Mouse (Mus musculus) intestine, embryonic 14.5 days (tissue): ENCODE results near the gene Ccdc163. TPM values are rescaled to one million over a fixed set of nuclear protein-coding genes. Genes with fewer than 3 reads are reported as not detected.
A peak's percentile ranks its signal among the peaks of the same experiment; 100 is the strongest.

Experiments used
- ATAC-seq: fragments of 200-750 bp; cut with Nextera tagmentation; replicated peaks from 2 replicates; pipeline ENCODE4 v1.8.0; 2017; ENCODE audit warnings: low read depth, moderate number of reproducible peaks, moderate TSS enrichment, moderate library complexity; ENCODE audit not compliant: low FRiP score, low TSS enrichment
- DNase-seq: peaks from one replicate; pipeline ENCODE4 v3.0.0-alpha.2; 2018; ENCODE audit warnings: low spot score
- H3K27ac ChIP-seq: fragments of 300-500 bp; sonication (generic); 2 replicates; pipeline ENCODE4 v1.5.1; 2014; ENCODE audit warnings: low read depth, mild to moderate bottlenecking, control low read depth
- H3K27me3 ChIP-seq: fragments of 300-500 bp; sonication (generic); replicated peaks from 2 replicates; pipeline ENCODE4 v1.6.1; 2014; ENCODE audit warnings: low read length, control low read depth; ENCODE audit not compliant: control insufficient read depth, insufficient read depth
- H3K36me3 ChIP-seq: fragments of 300-500 bp; sonication (generic); 2 replicates; pipeline ENCODE4 v1.6.1; 2014; ENCODE audit warnings: low read length, control low read depth; ENCODE audit not compliant: control insufficient read depth, insufficient read depth
- H3K4me1 ChIP-seq: fragments of 300-500 bp; sonication (generic); replicated peaks from 2 replicates; pipeline ENCODE4 v1.6.1; 2014; ENCODE audit warnings: low read length, control low read depth, mixed read lengths; ENCODE audit not compliant: control insufficient read depth, insufficient read depth
- H3K4me2 ChIP-seq: fragments of 300-500 bp; sonication (generic); 2 replicates; pipeline ENCODE4 v1.6.1; 2014; ENCODE audit warnings: low read length
- H3K4me3 ChIP-seq: fragments of 300-500 bp; sonication (generic); 2 replicates; pipeline ENCODE4 v1.5.1; 2014; ENCODE audit warnings: low read depth, low read length, control low read depth, mixed read lengths
- H3K9ac ChIP-seq: fragments of 300-500 bp; sonication (generic); 2 replicates; pipeline ENCODE4 v1.6.1; 2014; ENCODE audit warnings: mild to moderate bottlenecking, low read length
- H3K9me3 ChIP-seq: fragments of 300-500 bp; sonication (generic); 2 replicates; pipeline ENCODE4 v1.6.1; 2016; ENCODE audit warnings: low read length, control low read depth; ENCODE audit not compliant: control insufficient read depth
- WGBS: fragments of 180-500 bp; shearing (Covaris S2); extraction: QIAGEN DNeasy Blood & Tissue Kit; methylation state at CpG from one replicate; pipeline ENCODE4 v1.1.7; 2014; 5-methylcytosine and 5-hydroxymethylcytosine counted together
- polyA plus RNA-seq: library from polyadenylated mRNA; unstranded; fragments of >200 nt; fragmentation: Nextera tagmentation; extraction: Ambion mirVana; gene quantifications from 2 replicates; pipeline ENCODE4 v1.2.1, GENCODE M21; 2014

Gene Ccdc163
- polyA plus RNA-seq, 1 experiment from 2014 or later = 42.5 TPM

DNA sequence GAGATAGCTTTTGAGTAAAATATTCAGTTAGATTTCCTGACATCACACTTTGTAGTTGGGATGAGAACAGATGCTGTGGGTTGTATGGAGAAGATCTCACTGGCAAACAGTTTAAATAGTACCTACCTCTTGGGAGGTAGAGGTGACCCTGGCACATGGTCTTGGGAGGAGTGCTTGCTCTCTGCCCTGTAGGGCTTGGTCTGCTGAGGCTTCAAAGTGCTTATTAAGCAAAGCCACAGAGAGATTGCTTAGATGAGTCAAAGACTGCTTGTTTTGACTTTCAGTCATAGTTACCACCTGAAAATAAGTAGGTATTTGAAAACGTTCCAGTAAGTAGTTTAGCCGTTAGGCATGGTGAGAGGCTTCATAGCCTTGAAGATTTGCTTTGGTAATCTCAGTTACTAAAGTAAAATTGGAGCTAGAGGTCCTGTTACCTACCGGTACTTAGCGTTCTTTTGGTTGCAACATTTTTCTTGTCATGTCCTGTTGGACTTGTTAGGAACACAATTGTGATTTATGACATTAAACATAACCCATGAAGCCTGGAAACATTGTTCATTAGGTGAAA, 18.9 kb upstream of the Ccdc163 start:
- no peak overlapping the region for H3K27ac ChIP-seq
- no peak overlapping the region for H3K9ac ChIP-seq
- WGBS = 87% methylated on average over 4 of the region's 4 CpGs
- no peak overlapping the region for H3K4me2 ChIP-seq
- no peak overlapping the region for H3K4me3 ChIP-seq
- H3K27me3 ChIP-seq = no peaks in the 10 kb centered on the region
- H3K9me3 ChIP-seq = no peaks in the 10 kb centered on the region
- DNase-seq (no peak), ATAC-seq (no peak)
- peaks cover 72% of the 10 kb centered on the region for H3K36me3 ChIP-seq
- peaks cover 14% of the 10 kb centered on the region for H3K4me1 ChIP-seq

DNA sequence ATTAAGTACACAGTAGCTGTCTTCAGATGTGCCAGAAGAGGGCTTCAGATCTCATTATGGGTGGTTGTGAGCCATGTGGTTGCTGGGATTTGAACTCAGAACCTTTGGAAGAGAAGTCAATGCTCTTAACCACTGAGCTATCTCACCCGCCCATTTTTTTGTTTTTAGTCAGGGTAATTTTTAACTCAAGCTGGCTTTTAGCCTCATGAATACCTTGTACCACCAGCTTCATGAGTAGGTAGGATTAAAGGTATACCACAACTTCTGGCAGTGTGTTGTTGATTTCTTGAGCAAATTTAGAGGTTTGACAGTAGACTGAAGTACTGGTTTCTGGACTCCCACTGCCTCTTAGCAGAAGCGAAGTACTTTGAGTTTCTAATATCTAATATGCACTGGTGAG, 16.2 kb upstream of the Ccdc163 start:
- Histone ChIP-seq H3K27me3 (no peaks in the 10 kb centered on the region), H3K9ac (no peak overlapping the region), H3K9me3 (no peaks in the 10 kb centered on the region), H3K27ac (no peak overlapping the region), H3K36me3 (peaks cover 99% of the 10 kb centered on the region), H3K4me2 (no peak overlapping the region), H3K4me3 (no peak overlapping the region), H3K4me1 (peaks cover 2% of the 10 kb centered on the region)
- no peak for DNase-seq
- 91% methylated on average over 2 of the region's 2 CpGs for WGBS
- ATAC-seq = no peak

DNA sequence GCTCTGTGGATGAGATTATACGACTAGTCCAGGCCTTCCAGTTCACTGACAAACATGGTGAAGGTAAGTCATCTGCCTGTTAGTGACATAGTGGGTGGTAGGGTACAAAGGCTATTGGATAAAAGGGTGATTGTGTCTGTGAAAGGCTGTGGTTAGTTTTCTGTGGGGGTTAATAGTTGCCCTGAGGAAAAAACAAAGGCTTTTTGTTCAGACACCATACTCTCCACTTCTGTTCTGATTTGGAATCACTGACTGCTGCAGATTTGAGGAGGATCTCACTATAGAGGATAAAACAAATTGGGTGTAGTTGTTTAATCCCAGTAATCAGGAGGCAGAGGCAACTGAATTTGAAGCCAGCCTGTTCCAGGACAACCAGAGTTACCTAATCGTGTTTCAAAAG, 14.5 kb upstream of the Ccdc163 start:
- Histone ChIP-seq H3K4me3 (no peak overlapping the region), H3K36me3 (peaks cover 96% of the 10 kb centered on the region), H3K27me3 (no peaks in the 10 kb centered on the region), H3K27ac (no peak overlapping the region), H3K4me1 (no peaks in the 10 kb centered on the region; the same call in 1 of the 2 replicates), H3K9me3 (no peaks in the 10 kb centered on the region), H3K9ac (no peak overlapping the region), H3K4me2 (no peak overlapping the region)
- ATAC-seq = no peak
- 78% methylated on average over 2 of the region's 2 CpGs for WGBS
- DNase-seq = no peak

DNA sequence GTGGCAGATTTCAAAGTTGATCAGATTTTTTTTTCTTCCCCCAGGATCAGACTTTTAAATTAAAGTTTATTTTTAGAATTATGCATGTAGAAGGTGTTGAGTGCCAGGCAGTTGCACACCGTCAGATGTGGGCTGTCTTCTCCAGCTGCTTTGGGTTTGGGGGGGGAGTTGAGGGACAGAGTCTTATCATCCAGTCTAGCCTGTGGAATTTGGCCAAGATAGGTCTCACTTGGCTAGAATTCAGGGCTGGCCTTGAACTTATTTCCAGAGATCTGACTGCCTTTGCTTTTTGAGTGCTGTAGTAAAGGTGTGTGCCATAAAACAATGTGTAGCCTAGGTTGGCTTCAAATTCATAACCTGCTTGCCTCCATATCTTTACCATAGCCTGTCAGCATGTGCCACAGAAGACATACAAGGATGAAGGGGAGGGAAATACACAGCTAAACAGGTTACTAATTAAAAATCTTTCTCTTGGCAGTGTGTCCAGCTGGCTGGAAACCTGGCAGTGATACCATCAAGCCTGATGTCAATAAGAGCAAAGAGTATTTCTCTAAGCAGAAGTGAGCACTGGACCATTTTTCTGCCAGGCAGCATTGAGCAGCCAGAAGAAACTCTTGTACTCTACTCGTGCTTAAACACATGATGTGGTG, 9.5 kb upstream of the Ccdc163 start:
- H3K9ac ChIP-seq = no peak overlapping the region
- H3K4me2 ChIP-seq = no peak overlapping the region
- H3K4me1 ChIP-seq = no peaks in the 10 kb centered on the region
- WGBS = 77% methylated on average over 2 of the region's 2 CpGs
- DNase-seq = no peak
- H3K36me3 ChIP-seq = peaks cover 72% of the 10 kb centered on the region
- H3K27ac ChIP-seq = no peak overlapping the region
- H3K27me3 ChIP-seq = no peaks in the 10 kb centered on the region
- no peak for ATAC-seq
- no peaks in the 10 kb centered on the region for H3K9me3 ChIP-seq
- H3K4me3 ChIP-seq = no peak overlapping the region

DNA sequence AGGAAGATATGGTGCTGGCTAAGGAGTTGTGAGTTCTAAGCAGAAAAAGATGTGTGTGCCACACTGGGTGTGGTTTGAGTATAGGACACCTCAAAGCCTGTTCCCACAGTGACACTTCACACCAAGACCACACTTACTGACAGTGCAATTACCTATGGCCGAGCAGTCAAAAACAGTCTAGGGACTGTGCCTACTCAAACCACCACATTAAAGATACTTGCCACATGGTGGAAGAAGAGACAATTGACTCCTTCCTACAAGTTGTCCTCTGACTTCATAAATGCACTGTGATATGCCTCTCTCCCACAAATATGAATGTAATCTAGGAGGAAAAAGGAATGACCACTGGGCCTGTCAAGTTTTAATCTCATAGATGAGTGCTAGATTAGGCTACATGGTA, 7.3 kb upstream of the Ccdc163 start:
- Histone ChIP-seq H3K9ac (no peak overlapping the region), H3K9me3 (no peaks in the 10 kb centered on the region), H3K27me3 (no peaks in the 10 kb centered on the region), H3K4me1 (no peaks in the 10 kb centered on the region), H3K4me3 (no peak overlapping the region), H3K36me3 (peaks cover 64% of the 10 kb centered on the region), H3K27ac (no peak overlapping the region), H3K4me2 (no peak overlapping the region)
- 65% methylated on average over 1 of the region's 1 CpGs for WGBS
- ATAC-seq = no peak
- no peak for DNase-seq

DNA sequence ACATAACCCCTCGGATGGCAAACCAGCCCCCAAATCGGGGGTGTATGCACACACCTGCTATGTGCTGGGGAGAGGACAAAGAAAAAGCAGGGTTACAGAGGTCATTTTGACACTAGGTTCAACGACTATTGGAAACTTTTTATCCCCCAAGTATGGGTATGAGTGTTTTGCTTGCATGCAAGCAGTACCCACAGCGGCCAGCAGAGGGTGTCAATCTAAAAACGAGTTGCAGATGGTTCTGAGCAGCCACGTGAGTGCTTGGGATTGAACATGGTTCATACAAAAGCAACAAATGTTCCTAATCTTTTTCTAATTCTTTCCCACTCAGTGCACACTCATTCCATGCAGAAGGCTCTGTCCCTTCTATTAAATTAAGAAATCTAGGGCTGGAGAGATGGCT, 4.5 kb upstream of the Ccdc163 start:
- no peak overlapping the region for H3K9ac ChIP-seq
- H3K4me2 ChIP-seq = no peak overlapping the region
- no peaks in the 10 kb centered on the region for H3K9me3 ChIP-seq
- DNase-seq (peak; percentile 93), ATAC-seq (no peak)
- WGBS = 42% methylated on average over 6 of the region's 6 CpGs
- H3K27ac ChIP-seq = no peak overlapping the region
- no peak overlapping the region for H3K4me3 ChIP-seq
- no peaks in the 10 kb centered on the region for H3K27me3 ChIP-seq
- peaks cover 39% of the 10 kb centered on the region for H3K36me3 ChIP-seq
- 0 out of 2 replicates have a peak, but pooled peaks cover 5% of the 10 kb centered on the region for H3K4me1 ChIP-seq

DNA sequence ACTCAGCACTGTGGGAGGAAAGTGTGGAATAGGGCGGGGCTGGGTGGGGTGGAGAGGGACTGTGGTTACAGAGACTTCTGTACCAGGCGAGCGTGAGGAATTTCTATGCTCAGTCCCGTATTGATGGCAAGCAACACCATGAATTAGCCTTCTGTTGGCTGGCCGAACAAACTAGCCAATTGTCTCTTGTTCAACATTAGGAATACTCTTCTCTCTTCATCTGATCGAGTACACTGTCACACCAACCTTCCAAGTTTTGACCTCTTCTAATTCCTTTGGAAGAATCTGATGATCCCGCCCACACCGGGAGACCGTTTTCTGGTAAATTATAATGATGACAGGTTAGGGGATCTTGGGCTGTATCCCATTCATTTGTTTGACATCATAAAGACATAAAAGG, 643 bp upstream of the Ccdc163 start:
- H3K9ac ChIP-seq = peak overlapping the region; percentile 58
- peak overlapping the region; percentile 75 for H3K4me2 ChIP-seq
- no peaks in the 10 kb centered on the region for H3K27me3 ChIP-seq
- no peak overlapping the region for H3K27ac ChIP-seq
- H3K4me1 ChIP-seq = 0 out of 2 replicates have a peak, but pooled peaks cover 8% of the 10 kb centered on the region
- H3K4me3 ChIP-seq = peak overlapping the region; percentile 83
- 15% methylated on average over 9 of the region's 9 CpGs for WGBS
- ATAC-seq (no peak), DNase-seq (peak; percentile 53)
- H3K9me3 ChIP-seq = no peaks in the 10 kb centered on the region
- peaks cover 27% of the 10 kb centered on the region for H3K36me3 ChIP-seq

DNA sequence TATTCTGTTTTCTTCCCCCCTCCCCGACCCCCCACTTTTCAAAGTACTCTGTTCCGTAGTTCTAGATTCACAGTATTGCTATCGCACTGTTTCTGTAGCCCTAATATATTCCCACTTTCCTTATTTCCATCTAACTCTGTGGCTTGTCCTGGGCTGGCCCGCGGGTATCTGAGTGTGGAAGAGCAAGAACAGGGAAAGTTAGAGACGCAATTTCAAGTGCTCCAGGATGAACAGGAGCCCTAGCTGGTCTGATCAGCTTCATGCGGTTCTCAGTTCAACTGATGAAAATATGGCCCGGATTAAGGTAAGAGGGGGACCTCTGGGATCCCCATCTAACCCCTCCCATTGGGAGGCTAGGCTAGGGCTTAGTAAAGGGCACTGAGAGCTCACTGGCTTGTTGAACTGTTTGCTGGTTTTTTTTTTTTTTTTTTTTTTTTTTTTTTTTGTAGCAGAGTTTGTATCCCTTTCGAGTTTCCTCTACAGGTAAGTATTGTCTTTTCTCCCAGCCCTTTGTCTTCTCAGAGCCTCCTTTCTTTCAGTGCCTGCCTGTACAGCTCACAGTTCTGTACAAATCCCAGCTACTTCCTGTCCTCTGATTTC, 582 bp downstream of the Ccdc163 start:
- Histone ChIP-seq H3K27ac (no peak overlapping the region), H3K4me1 (0 out of 2 replicates have a peak, but pooled peaks cover 8% of the 10 kb centered on the region), H3K4me3 (peak overlapping the region; percentile 83), H3K36me3 (peaks cover 19% of the 10 kb centered on the region), H3K9me3 (no peaks in the 10 kb centered on the region), H3K4me2 (peak overlapping the region; percentile 91), H3K9ac (peak overlapping the region; percentile 59), H3K27me3 (no peaks in the 10 kb centered on the region)
- DNase-seq = peak; percentile 58
- 4% methylated on average over 9 of the region's 9 CpGs for WGBS
- no peak; the same call in 1 of the 2 replicates for ATAC-seq
